ENCODE assay signal across 12 mouse cellular contexts in genomic region chr4:122871989-122872388, GRCm38 (mm10). TPM values are rescaled to one million over a fixed set of nuclear protein-coding genes. Genes with fewer than 3 reads are reported as not detected.
A peak's percentile ranks its signal among the peaks of the same experiment; 100 is the strongest.
DNase-seq lines count a peak whose midpoint lies in the region; ATAC-seq and TF ChIP-seq lines count a peak whose summit lies in the region.
"Had no signal": no experiment of that assay in that cellular context is flagged by ENCODE, and none has a peak within 500 bp of the region (broad histone marks: within the 10 kb centered on the region; RNA-seq: fewer than 3 reads in every experiment).

No protein-coding gene starts in this region.

- H3K9me3 ChIP-seq in G1E (replicated peaks) = no peaks in the 10 kb centered on the region
- no peaks in the 10 kb centered on the region for H3K9me3 ChIP-seq in liver, embryonic 13.5 days (replicated peaks)
- H3K9me3 ChIP-seq: heart, embryonic 10.5 days; hindbrain, embryonic 12.5 days had no signal

- peak; percentile 27 for DNase-seq in lung, postnatal 36 days
- no peak for DNase-seq in lung, postnatal 14 days
- DNase-seq in G1E (ENCODE audit: low spot score) = peak; percentile 14
- no peak for DNase-seq in liver, embryonic 13.5 days
- no peak for DNase-seq in ovary, adult 18-20 months (ENCODE audit: low spot score)
- DNase-seq in cerebellum, postnatal 10 days = no peak
- DNase-seq: kidney, adult 9 months; left cerebral cortex, postnatal 4 days; lung, postnatal 4 days had no signal

- H3K36me3 ChIP-seq in G1E (replicated peaks) = peaks cover 71% of the 10 kb centered on the region
- H3K36me3 ChIP-seq in liver, embryonic 13.5 days = peaks cover 47% of the 10 kb centered on the region
- peaks cover 39% of the 10 kb centered on the region for H3K36me3 ChIP-seq in small intestine, adult 2 months (ENCODE audit: control insufficient read depth, insufficient read depth, low read length)

- H3K27me3 ChIP-seq in G1E (ENCODE audit: insufficient read depth, low read length) = no peaks in the 10 kb centered on the region
- H3K27me3 ChIP-seq in liver, embryonic 13.5 days = no peaks in the 10 kb centered on the region
- H3K27me3 ChIP-seq in small intestine, adult 2 months (ENCODE audit: control insufficient read depth, insufficient read depth, low read length) = no peaks in the 10 kb centered on the region
- H3K27me3 ChIP-seq: hindbrain, embryonic 12.5 days had no signal

- H3K4me1 ChIP-seq in G1E (ENCODE audit: insufficient read depth, low read depth, low read length) = peaks cover 48% of the 10 kb centered on the region
- peaks cover 52% of the 10 kb centered on the region for H3K4me1 ChIP-seq in liver, embryonic 13.5 days (replicated peaks)
- peaks cover 8% of the 10 kb centered on the region for H3K4me1 ChIP-seq in small intestine, adult 2 months (ENCODE audit: control insufficient read depth, insufficient read depth, insufficient read length, low read length)
- H3K4me1 ChIP-seq: hindbrain, embryonic 12.5 days had no signal

- no peak overlapping the region; the same call in 1 of the 2 replicates for H3K4me3 ChIP-seq in G1E (ENCODE audit: low read depth, low read length)
- no peak overlapping the region for H3K4me3 ChIP-seq in liver, embryonic 13.5 days (replicated peaks)
- no peak overlapping the region for H3K4me3 ChIP-seq in small intestine, adult 2 months (ENCODE audit: low read depth, low read length)
- H3K4me3 ChIP-seq: heart, embryonic 10.5 days; hindbrain, embryonic 12.5 days had no signal

- peak; percentile 77 for ATAC-seq in G1E (ENCODE audit: extremely low read depth, insufficient number of reproducible peaks, low FRiP score, poor library complexity, severe bottlenecking)
- no peak for ATAC-seq in liver, embryonic 13.5 days (ENCODE audit: low read depth)

- H3K4me2 ChIP-seq in liver, embryonic 13.5 days = no peak overlapping the region
- H3K4me2 ChIP-seq: hindbrain, embryonic 12.5 days had no signal

- TF ChIP-seq CTCF in G1E (IDR thresholded peaks at IDR 0.05; ENCODE audit: low read depth, low read length) = no peak
- TF ChIP-seq CTCF in small intestine, adult 2 months (IDR thresholded peaks at IDR 0.05; ENCODE audit: extremely low read depth, insufficient read length, insufficient replicate concordance, low read depth, low read length) = no peak

- H3K27ac ChIP-seq in liver, embryonic 13.5 days = peak overlapping the region; percentile 27; the same call in 1 of the 2 replicates
- peak overlapping the region; percentile 75 for H3K27ac ChIP-seq in small intestine, adult 2 months (ENCODE audit: insufficient read depth, low read depth, low read length)
- H3K27ac ChIP-seq: heart, embryonic 10.5 days; hindbrain, embryonic 12.5 days had no signal

- TF ChIP-seq POLR2A in small intestine, adult 2 months (IDR thresholded peaks at IDR 0.05; ENCODE audit: low read depth, low read length) = no peak

- no peak overlapping the region for H3K9ac ChIP-seq in liver, embryonic 13.5 days
- H3K9ac ChIP-seq: hindbrain, embryonic 12.5 days had no signal

- 42% methylated on average over 2 of the region's 2 CpGs for WGBS in liver, embryonic 13.5 days (ENCODE audit: insufficient replicate concordance)
- 68% methylated on average over 2 of the region's 2 CpGs for WGBS in small intestine, adult 2 months

RNA-seq across cellular contexts. Expression of gene Cap1, which starts 13.9 kb away (rescaled TPM):
- 186 and 190 TPM in 2 replicates for total RNA-seq in G1E (2014; fragmentation: Nextera tagmentation)
- 230 and 256 TPM in 2 replicates for total RNA-seq in G1E (2017)
- polyA plus RNA-seq in G1E (2012) = 21.1 and 28.2 TPM in 2 replicates
- 29.1 and 35.8 TPM in 2 replicates for polyA plus RNA-seq in liver, embryonic 13.5 days (2015; fragmentation: Nextera tagmentation; extraction: Ambion mirVana)
- polyA plus RNA-seq in small intestine, adult 2 months (2012; rRNA removed) = 46.5 and 85.8 TPM in 2 replicates

RNA-seq across cellular contexts. Expression of gene Ppt1, which starts 35.9 kb away (rescaled TPM):
- 70.4 and 70.9 TPM in 2 replicates for total RNA-seq in G1E (2014; fragmentation: Nextera tagmentation)
- total RNA-seq in G1E (2017) = 52.0 and 56.7 TPM in 2 replicates
- polyA plus RNA-seq in G1E (2012) = 6.6 and 9.3 TPM in 2 replicates
- 20.8 and 22.8 TPM in 2 replicates for polyA plus RNA-seq in liver, embryonic 13.5 days (2015; fragmentation: Nextera tagmentation; extraction: Ambion mirVana)
- polyA plus RNA-seq in small intestine, adult 2 months (2012; rRNA removed) = 6.9 and 10.1 TPM in 2 replicates

Comparison
In these comparisons a context has a peak if more than half of its experiments do, and no peak if none do; other contexts are left out.
1. DNase-seq: peak in lung, postnatal 36 days (single experiment) and G1E (single experiment); none in lung, postnatal 14 days (single experiment), liver, embryonic 13.5 days (single experiment), ovary, adult 18-20 months (single experiment) and cerebellum, postnatal 10 days (0 of 2).